Mouse (Mus musculus) layer of hippocampus, postnatal 14 days (tissue): ENCODE results near the gene Kctd6. TPM values are rescaled to one million over a fixed set of nuclear protein-coding genes. Genes with fewer than 3 reads are reported as not detected.
"Not testable (repeated sequence)": the region's sequence is repeated elsewhere in the genome, so short reads cannot be mapped to it uniquely, and the experiment has no call there.

Experiments used
- DNase-seq, 2 experiments: peaks; one replicate each; pipeline ENCODE4 v3.0.0; 2021 to 2022; ENCODE audit warnings: low spot score in 2 of 2, mixed read lengths in 1 of 2
- total RNA-seq, 2 experiments: library from RNA; stranded (reverse); gene quantifications; 2 replicates each; pipeline ENCODE4 v1.2.3; 2021

Kctd6 gene
- total RNA-seq, 2 experiments from 2014 or later = 48.9 to 49.4 TPM

GRCm38 (mm10) chr14:8246878-8247277 is 32.9 kb downstream of the Kctd6 start:
- no peak for DNase-seq

- DNase-seq = no peak
Observed at GRCm38 (mm10) chr14:8249206-8249605, 35.3 kb downstream of the Kctd6 start.

DNA sequence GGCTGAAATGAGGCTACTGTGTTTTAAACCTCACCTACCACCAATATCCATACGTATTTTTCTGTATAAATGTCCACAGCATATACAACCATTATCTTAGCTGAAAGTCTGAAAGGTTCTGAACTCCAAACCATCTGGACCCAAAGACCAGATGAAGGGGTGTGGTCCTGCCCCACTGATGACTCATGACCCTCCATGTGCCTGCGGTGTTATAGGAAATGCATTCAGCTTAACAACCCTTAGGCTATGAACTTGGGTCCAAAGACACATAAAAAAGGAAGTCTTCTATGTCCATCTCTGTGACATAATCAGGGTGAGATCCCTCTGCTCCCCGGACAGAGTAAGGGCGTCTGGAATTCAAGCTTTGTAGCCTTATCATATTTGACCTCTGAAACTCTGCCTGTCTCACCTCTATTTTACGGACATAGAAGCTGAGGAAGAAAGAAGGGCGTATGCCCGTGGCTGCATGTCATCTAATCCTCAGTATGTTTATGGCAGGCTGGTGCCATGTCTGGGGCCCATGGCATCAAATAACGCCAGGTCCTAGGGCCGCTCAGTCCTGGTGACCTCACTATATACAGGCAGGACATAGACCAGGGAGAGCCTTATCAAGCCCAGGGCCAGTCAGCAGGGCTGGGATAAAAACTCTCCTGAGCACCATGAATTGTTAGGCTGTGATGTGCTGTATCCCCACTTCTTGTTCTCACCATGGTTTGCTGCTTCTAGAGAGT is 36.4 kb downstream of the Kctd6 start:
- DNase-seq = no peak

- DNase-seq = no peak
Observed at GRCm38 (mm10) chr14:8251330-8251885, 37.5 kb downstream of the Kctd6 start.

DNA sequence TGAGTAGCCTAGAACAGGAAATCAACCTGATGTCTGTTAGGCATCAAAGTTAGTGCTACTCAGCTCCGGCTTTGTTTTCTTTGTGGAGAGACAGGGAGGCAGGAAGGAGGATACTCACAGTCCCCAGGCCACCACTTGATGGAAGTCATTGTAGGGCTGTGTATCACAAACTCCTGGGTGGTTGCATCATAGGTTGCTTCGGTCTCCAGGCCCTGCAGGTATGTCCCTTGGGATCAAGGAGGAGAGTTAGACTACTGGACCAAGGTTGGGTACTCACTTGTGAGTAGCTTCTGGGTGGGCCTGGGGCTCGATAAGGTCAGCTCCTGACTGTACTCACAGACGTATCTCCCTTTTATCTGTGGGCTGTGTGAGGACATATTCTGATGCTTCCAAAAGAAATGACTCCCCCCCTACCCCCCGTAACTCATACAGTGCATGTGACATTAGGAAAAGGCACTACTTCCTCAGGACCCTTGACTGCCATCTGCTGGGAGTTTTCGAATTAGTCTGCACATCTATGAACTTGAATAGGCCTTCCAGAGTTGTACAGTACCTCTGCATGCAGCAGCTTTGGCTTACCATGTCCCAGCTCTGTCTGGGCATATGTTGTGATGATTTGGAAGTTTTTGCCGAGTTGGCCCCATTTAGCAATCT is 41.3 kb downstream of the Kctd6 start:
- DNase-seq = peak; percentile 58 to 74

- DNase-seq = no peak
Observed at GRCm38 (mm10) chr14:8256072-8256471, 42.1 kb downstream of the Kctd6 start.

GRCm38 (mm10) chr14:8256881-8257280 is 42.9 kb downstream of the Kctd6 start:
- DNase-seq = no peak

- DNase-seq = no peak
Observed at GRCm38 (mm10) chr14:8257521-8258334, 43.8 kb downstream of the Kctd6 start.

- DNase-seq = no peak
Observed at GRCm38 (mm10) chr14:8258335-8258627, 44.3 kb downstream of the Kctd6 start.

DNA sequence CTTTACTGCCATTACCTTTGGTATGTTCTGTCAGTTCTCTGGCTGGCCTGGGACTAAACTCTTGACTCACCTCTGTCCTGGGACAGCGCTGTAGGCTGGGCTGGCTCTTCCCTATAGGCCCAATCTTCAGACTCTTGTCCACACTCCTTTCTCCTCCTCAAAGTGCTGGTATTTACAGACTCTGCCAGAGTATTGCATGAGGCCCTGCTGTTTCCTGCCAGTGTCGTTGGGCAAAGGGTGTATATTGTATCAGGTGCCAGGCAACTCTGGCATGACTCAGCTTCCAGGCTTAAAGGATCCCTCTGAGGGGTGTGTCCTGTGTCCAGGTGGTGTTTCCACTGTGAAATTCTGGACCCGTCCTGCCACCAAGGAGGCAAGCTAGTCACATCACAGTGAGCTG is 44.8 kb downstream of the Kctd6 start:
- DNase-seq = no peak

DNA sequence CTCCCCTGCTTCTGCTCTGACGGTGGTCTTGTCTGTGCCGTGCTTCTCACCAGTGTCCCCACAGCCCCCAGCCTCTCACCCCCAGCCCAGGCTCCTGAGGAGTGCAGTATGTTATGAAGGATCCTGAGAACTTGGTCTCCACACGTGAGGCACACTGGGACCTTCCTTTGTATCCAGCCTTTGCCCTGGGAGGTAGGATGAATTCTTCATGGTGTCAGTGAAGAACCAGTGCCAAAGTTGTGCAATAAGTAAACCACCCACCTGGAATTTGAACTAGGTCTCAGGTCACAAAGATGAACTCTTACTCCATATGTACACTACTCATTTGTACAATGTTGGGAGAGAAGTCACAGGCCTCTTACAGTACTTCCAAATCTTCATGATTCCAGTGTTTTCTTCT is 45.2 kb downstream of the Kctd6 start, which contains the start of gene Acox2:
Gene Acox2 (minus strand): TSS at position 188 of the 400 bp plus-strand sequence.
- no peak for DNase-seq

DNA sequence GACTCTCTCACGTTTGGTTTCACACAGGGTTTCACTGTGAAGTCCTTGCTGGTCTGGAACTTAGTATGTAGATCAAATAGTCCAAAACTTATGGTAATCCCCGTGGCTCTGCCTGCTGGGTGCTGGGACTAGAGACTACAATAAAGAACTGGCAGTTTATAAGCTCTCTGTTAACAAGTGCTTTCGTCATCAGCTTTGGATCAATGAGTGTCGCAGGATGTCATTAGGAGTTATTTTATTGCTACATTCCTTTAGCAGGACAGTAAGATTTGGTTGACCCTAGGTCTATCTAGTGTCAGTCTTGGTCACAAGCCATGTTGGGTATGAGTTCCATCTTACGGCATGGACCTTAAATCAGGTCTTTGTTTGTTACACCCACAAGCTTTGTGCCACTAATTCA is 46.3 kb downstream of the Kctd6 start:
- DNase-seq = no peak

GRCm38 (mm10) chr14:8262242-8262641 is 48.3 kb downstream of the Kctd6 start:
- no peak for DNase-seq

GRCm38 (mm10) chr14:8264378-8264777 is 50.4 kb downstream of the Kctd6 start:
- no peak for DNase-seq

DNA sequence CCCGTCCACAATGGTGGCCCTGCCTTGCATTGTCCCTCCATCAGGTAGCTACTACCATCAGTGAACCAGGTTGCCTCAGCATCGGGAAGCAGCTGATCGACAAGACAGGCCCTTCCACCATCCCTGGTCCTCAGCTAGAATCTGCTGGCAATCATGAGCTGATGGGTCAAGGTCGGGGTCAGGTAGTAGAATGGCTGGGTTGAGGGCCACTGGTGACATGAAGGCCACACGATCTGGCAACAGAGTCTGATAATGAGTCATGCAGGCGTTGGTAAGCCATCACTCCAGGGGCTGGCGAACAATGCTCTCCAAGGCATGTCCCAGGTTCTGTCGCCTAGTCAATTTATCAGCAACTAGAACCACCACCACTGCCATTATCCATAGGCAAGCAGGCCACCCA is 57.3 kb downstream of the Kctd6 start:
- DNase-seq = not testable (repeated sequence)

Other genes starting within 250 kb of the Kctd6 start
- gene Dnase1l3, start 219.6 kb upstream of the Kctd6 start, total RNA-seq = not detected
- gene Abhd6, start 211.2 kb upstream of the Kctd6 start, total RNA-seq = 10 to 100 TPM; 61.4 to 61.8 TPM
- gene Rpp14, start 133.8 kb upstream of the Kctd6 start, total RNA-seq = 10 to 100 TPM; 24.5 to 25.4 TPM
- gene Pxk, start 115.9 kb upstream of the Kctd6 start, total RNA-seq = 10 to 100 TPM; 25.7 to 26.4 TPM
- 100 to 1,000 TPM; 211 to 216 TPM for gene Pdhb, start 41.1 kb upstream of the Kctd6 start, total RNA-seq
- under 1 TPM in 1 of 2 experiments, not detected in 1; 0.62 TPM for gene Acox2, start 45.2 kb downstream of the Kctd6 start, total RNA-seq
- 100 to 1,000 TPM; 254 to 282 TPM for gene Fam107a, start 103.9 kb downstream of the Kctd6 start, total RNA-seq
- gene Oit1, start 164.6 kb downstream of the Kctd6 start, total RNA-seq = not detected